Mouse (Mus musculus): ENCODE data around the gene Gdpd1. TPM values are rescaled to one million over a fixed set of nuclear protein-coding genes. Genes with fewer than 3 reads are reported as not detected.
"Not testable (repeated sequence)": the region's sequence is repeated elsewhere in the genome, so short reads cannot be mapped to it uniquely, and the experiment has no call there.

Gdpd1 gene
- total RNA-seq, 2 experiments from 2014 or later: 48.8 to 49.4 TPM

- DNase-seq: no peak
Measured at GRCm38 (mm10) chr11:87026096-87026875, 47.6 kb downstream of the Gdpd1 start.

- no peak for DNase-seq
Measured at GRCm38 (mm10) chr11:87025351-87025750, 48.5 kb downstream of the Gdpd1 start.

GRCm38 (mm10) chr11:87023240-87023639 lies 50.6 kb downstream of the Gdpd1 start:
- not testable (repeated sequence) for DNase-seq

GRCm38 (mm10) chr11:87022765-87023164 lies 51.1 kb downstream of the Gdpd1 start:
- no peak for DNase-seq

GRCm38 (mm10) chr11:87021551-87021950 lies 52.3 kb downstream of the Gdpd1 start:
- DNase-seq: no peak

GRCm38 (mm10) chr11:87020449-87020848 lies 53.4 kb downstream of the Gdpd1 start:
- no peak for DNase-seq

- no peak for DNase-seq
Measured at GRCm38 (mm10) chr11:87019431-87019830, 54.4 kb downstream of the Gdpd1 start.

DNA sequence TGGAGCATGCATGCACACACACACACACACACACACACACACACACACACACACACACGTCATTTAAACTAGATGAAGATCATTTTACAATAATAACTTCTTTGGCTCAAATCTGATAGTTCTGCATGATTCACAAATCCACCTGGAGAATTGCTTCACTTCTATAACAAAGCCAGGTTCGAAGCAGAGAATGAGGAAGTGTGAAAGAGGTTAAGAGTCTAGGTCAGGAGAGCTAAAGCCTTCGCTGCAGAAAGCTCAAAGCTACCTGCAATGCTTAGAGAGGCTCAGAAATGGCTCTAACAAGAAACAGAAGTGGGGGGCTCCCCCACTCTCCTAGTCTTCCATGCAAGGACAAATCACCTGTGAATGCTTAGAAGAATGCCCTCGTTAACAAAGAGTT lies 55.8 kb downstream of the Gdpd1 start:
- DNase-seq: no peak

- DNase-seq: no peak
Measured at GRCm38 (mm10) chr11:87015691-87016090, 58.2 kb downstream of the Gdpd1 start.

- DNase-seq: peak in 1 of 2 experiments; percentile 51
Measured at GRCm38 (mm10) chr11:87010476-87010875, 63.4 kb downstream of the Gdpd1 start.

DNA sequence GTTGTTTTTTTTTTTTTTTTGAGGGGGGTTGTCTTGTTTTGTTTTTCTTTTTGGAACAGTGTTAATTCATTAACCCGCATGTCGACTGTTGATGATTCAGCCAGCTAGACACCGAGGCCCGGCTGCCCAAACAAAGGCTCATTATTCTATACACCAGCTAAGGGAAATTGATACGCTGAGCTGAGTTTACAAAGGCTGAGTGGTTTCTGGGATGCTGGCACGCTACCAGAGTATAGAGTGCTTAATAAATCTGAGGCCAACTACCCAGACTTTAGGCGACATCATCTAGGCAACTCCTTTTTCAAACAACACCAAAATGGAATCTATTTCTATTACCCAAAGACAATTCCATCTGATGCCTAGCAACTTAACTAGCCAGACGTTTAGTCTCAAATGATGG lies 66.5 kb downstream of the Gdpd1 start:
- DNase-seq: no peak

GRCm38 (mm10) chr11:87004960-87005755 lies 68.7 kb downstream of the Gdpd1 start:
- DNase-seq: no peak

GRCm38 (mm10) chr11:87002078-87002829 lies 71.6 kb downstream of the Gdpd1 start:
- peak in 1 of 2 experiments; percentile 27 for DNase-seq

DNA sequence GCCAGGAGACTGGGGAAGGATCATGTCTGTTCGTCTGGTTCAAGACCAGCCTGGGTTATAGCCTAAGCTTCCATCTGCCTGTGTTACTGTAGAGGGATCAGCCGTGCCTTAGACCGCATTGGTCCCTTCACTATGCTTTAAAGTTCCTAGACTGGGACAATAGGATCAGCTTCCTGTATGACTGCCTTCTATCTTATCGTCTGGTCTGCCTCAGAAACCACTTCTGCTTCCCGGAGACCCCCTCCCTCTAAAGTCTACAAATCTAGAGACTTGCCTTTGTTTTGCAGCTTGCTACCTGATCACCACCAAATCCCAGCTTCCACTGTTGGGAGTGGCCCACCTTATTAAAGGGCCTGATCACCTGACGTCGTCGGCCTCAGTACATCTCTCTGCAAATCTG lies 72.6 kb downstream of the Gdpd1 start:
- DNase-seq: no peak

- DNase-seq: no peak
Measured at GRCm38 (mm10) chr11:86996266-86996665, 77.6 kb downstream of the Gdpd1 start.

GRCm38 (mm10) chr11:86995625-86996221 lies 78.1 kb downstream of the Gdpd1 start:
- peak; percentile 58 to 63 for DNase-seq

DNA sequence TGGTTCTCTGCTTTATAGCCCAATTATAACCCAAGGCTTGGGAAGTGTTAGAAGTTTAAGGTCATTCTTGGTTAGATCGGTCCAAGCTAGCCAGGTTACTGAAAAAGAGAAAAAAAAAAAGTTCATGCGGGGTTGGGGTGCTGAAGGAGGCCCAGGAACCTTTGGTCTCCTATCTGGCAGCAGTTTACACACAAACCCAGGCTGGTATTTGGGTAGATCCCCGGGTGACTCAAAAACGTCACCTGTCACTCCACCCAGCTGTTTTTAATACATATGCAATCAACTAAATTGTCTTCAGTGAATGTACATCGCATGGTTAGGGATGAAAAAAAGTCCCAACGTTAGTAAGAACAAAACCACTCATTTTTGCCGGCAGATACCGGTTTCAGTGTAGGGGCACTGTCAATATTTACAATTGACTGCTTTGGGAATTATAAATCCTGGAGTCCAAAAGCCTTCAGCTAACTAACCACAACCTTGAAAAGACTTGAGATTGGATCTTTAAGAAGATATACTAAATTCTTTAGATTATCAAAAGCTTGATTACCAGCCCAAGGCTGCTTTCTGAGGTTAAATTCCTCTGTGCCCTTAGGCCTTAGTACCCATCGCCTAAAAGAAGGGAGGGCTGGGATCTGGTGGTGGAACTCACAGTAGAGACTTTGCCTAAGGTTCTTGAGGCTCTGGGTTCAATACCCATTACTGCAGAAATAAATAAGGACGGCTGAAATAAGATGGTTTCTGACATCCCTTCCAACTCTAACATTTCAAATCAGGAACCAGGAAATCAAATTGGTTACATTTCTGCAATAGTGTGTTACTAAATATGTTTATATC lies 78.9 kb downstream of the Gdpd1 start:
- no peak for DNase-seq

DNA sequence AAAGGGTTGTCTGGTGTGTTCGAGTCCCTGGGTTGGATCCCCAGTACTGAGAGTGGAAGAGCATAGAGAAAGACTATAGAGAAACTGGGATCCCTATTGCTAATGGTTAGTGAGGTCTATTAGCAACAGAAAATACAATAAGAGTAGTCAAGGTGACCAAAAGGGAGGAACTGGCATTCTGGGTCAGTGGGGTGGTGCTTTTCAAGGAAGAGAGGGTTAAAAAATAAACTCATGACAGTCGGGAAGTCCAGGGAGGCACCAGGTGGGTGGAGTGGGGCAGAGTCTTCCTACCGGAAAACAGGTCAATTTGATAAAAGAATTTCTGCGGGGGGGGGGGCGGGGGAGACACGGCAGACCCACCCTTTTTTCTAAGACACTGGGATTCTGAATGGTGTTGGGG lies 79.5 kb downstream of the Gdpd1 start:
- DNase-seq: no peak

DNA sequence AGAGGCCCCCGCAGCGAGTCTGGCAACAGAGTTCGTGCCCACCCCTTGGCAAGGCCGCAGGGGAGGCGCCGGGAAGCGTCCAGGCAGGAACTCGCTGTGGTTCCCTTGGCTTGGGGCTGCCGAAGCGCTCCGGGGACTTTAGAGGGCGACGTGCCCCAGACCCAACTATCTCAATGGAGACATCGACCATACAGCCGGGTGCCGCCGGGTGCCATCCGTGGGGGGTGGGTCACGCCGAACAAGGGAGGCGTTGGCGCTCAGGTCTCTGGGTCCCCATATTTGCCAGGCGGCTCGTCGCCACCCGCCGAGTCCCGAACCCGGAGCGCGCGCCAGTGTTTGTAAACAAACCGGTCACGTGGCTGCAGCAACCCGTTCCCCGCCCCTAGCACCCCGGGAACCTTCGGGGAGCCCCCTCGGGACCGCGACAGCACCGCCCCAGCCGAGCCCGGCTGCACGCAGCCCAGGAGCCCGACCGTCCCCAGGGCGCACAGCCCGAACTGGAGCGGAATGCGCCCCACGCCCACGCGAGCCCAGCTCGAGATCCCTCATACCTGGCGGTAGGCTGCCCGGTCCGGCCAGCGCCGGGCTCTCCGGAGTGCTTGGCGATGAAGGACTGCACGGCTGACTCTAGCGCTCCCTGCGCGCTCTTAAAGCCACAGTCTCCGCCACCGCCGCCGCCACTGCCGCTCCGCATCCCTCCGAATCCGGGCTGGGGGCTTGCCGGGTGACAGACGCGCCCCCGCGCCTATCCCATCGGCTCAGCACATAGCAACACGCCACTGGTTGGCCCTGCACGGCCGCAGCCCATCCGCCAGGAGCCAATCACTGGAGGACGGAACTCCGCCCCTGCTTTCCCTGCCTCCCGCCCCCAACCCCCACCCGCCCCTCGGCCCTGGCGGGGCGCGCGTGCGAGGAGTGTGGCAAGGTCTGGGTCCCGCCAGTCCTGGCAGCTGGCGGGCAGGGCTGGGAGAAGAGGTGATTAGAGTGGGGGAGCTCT lies 80.5 kb downstream of the Gdpd1 start, which contains the start of gene Ypel2:
Gene Ypel2 (minus strand): TSS at position 667 of the 997 bp plus-strand sequence.
- peak; percentile 98 for DNase-seq

DNA sequence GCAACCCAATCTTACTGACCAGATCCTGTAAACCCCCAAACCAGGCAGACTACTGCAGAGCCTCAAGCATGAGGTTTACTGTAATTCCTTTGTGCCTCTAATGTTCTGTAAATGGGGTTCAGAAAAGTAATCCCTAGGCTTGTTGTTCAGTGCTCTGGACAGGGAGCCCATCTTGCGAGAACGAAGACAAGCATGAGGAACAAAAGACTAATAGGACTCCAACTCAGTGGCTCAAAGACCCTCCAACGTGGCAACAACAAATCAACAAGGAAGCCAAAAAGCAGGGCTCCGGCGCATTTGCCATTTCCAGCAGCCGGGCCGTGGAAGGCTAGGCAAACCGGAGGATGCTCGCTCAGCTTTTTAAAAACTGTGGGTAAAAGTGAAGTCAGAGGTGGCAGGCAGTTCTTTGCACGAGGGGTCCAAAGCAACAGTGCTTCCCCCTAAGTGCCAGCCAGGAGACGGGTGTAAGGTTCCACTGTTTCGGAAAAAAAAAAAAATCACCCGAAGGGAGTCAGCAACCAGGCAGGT lies 81.3 kb downstream of the Gdpd1 start:
- no peak for DNase-seq

Data from layer of hippocampus, postnatal 36 days (tissue).